Mouse (Mus musculus) spleen, adult 2 months (tissue): ENCODE measurements around the gene Wdr18.

Experiments
- CTCF ChIP-seq: fragments of 200-500 bp; IDR thresholded peaks from 2 replicates; pipeline ENCODE4 v1.5.1; 2011; ENCODE audit warnings: mild to moderate bottlenecking, inconsistent platforms; ENCODE audit not compliant: insufficient read depth, insufficient read length, insufficient replicate concordance; ENCODE audit errors: extremely low read depth
- POLR2A ChIP-seq: fragments of 200-500 bp; IDR thresholded peaks from 2 replicates; pipeline ENCODE4 v1.6.1; 2011; ENCODE audit warnings: low read depth, low read length, inconsistent platforms

GRCm38 (mm10) chr10:79984871-79985270 is 24.9 kb downstream of the Wdr18 start:
- TF ChIP-seq POLR2A (no peak), CTCF (no peak)
